Mouse (Mus musculus) midbrain, embryonic 14.5 days (tissue): ENCODE measurements around the gene Cox16. TPM values are rescaled to one million over a fixed set of nuclear protein-coding genes. Genes with fewer than 3 reads are reported as not detected.
"Not testable (repeated sequence)": the region's sequence is repeated elsewhere in the genome, so short reads cannot be mapped to it uniquely, and the experiment has no call there.

Experiments
- ATAC-seq: fragments of 200-750 bp; cut with Nextera tagmentation; 2 replicates; pipeline ENCODE4 v1.8.0; 2017; ENCODE audit warnings: moderate number of reproducible peaks, moderate library complexity; ENCODE audit not compliant: low FRiP score, low TSS enrichment
- DNase-seq: peaks from one replicate; pipeline ENCODE4 v3.0.0-alpha.2; 2015
- H3K27ac ChIP-seq: fragments of 300-500 bp; sonication (generic); replicated peaks from 2 replicates; pipeline ENCODE4 v1.5.1; 2014; ENCODE audit warnings: mild to moderate bottlenecking, low read depth, low read length, moderate library complexity
- H3K27me3 ChIP-seq: fragments of 300-500 bp; sonication (generic); 2 replicates; pipeline ENCODE4 v1.6.1; 2014; ENCODE audit warnings: low read length, control low read depth, mixed read lengths; ENCODE audit not compliant: control insufficient read depth, insufficient read depth
- H3K36me3 ChIP-seq: fragments of 300-500 bp; sonication (generic); 2 replicates; pipeline ENCODE4 v1.6.1; 2014; ENCODE audit warnings: low read length, control low read depth; ENCODE audit not compliant: control insufficient read depth, insufficient read depth
- H3K4me1 ChIP-seq: fragments of 300-500 bp; sonication (generic); 2 replicates; pipeline ENCODE4 v1.6.1; 2014; ENCODE audit warnings: mild to moderate bottlenecking, antibody characterized with exemption, low read length, control low read depth; ENCODE audit not compliant: control insufficient read depth, insufficient read depth
- H3K4me2 ChIP-seq: fragments of 300-500 bp; sonication (generic); 2 replicates; pipeline ENCODE4 v1.6.1; 2014; ENCODE audit warnings: mild to moderate bottlenecking, low read length, moderate library complexity
- H3K4me3 ChIP-seq: fragments of 300-500 bp; sonication (generic); replicated peaks from 2 replicates; pipeline ENCODE4 v1.5.1; 2014; ENCODE audit warnings: low read depth, low read length
- H3K9ac ChIP-seq: fragments of 300-500 bp; sonication (generic); replicated peaks from 2 replicates; pipeline ENCODE4 v1.6.1; 2014; ENCODE audit warnings: mild to moderate bottlenecking, low read length, moderate library complexity
- H3K9me3 ChIP-seq: fragments of 300-500 bp; sonication (generic); 2 replicates; pipeline ENCODE4 v1.6.1; 2016; ENCODE audit warnings: low read length, control low read depth, mixed read lengths; ENCODE audit not compliant: control insufficient read depth
- WGBS: fragments of 180-500 bp; shearing (Covaris S2); extraction: QIAGEN DNeasy Blood & Tissue Kit; methylation state at CpG from one replicate; pipeline ENCODE4 v1.1.7; 2014; 5-methylcytosine and 5-hydroxymethylcytosine counted together
- polyA plus RNA-seq: library from polyadenylated mRNA; unstranded; fragments of >200 nt; fragmentation: Nextera tagmentation; extraction: Ambion mirVana; gene quantifications from 2 replicates; pipeline ENCODE4 v1.2.1, GENCODE M21; 2014

The Cox16 gene
- polyA plus RNA-seq, 1 experiment from 2014 or later: 133 TPM

DNA sequence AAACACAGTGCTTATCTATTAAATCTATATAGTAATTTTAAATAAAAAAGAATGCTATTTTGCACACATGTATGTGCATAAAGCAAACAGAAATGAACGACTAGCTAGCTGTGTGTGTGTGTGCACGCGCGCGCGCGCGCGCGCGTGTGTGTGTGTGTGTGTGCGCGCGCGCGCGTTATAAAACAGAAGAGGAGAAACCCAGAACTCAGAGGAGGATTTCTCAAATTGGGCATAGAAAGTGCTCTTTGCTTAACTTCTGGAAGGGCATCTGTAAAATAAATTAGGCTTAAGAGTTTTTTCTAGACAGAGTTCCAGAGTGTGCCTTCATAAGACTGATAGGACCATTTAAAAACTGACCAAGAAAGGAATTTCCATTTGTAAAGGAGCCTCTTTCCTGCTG, 1.3 kb downstream of the Cox16 start:
- 44% methylated on average over 17 of the region's 17 CpGs for WGBS
- H3K4me1 ChIP-seq: 0 out of 2 replicates have a peak, but pooled peaks cover 3% of the 10 kb centered on the region
- DNase-seq: peak; percentile 85
- H3K27ac ChIP-seq: no peak overlapping the region
- peak overlapping the region; percentile 57; the same call in 1 of the 2 replicates for H3K9ac ChIP-seq
- H3K4me2 ChIP-seq: peak overlapping the region; percentile 72
- peaks cover 6% of the 10 kb centered on the region; the same call in 1 of the 2 replicates for H3K36me3 ChIP-seq
- no peaks in the 10 kb centered on the region for H3K27me3 ChIP-seq
- no peak for ATAC-seq
- no peaks in the 10 kb centered on the region for H3K9me3 ChIP-seq
- H3K4me3 ChIP-seq: peak overlapping the region; percentile 66

GRCm38 (mm10) chr12:81459051-81459450, 25.9 kb downstream of the Cox16 start:
- WGBS: 97% methylated on average over 7 of the region's 7 CpGs
- not testable (repeated sequence) for DNase-seq

GRCm38 (mm10) chr12:81438985-81439384, 45.9 kb downstream of the Cox16 start:
- not testable (repeated sequence) for H3K36me3 ChIP-seq, H3K4me1 ChIP-seq, H3K4me2 ChIP-seq, H3K4me3 ChIP-seq, DNase-seq, H3K9me3 ChIP-seq, H3K27me3 ChIP-seq, ATAC-seq, H3K27ac ChIP-seq, H3K9ac ChIP-seq
- WGBS: 98% methylated on average over 9 of the region's 9 CpGs

More at GRCm38 (mm10) chr12:81459051-81459450, 25.9 kb downstream of the Cox16 start:
- not testable (repeated sequence) for H3K9ac ChIP-seq, H3K4me2 ChIP-seq, H3K4me3 ChIP-seq, H3K27ac ChIP-seq, H3K27me3 ChIP-seq, H3K36me3 ChIP-seq, H3K9me3 ChIP-seq, ATAC-seq, H3K4me1 ChIP-seq

GRCm38 (mm10) chr12:81434778-81435177, 50.1 kb downstream of the Cox16 start:
- WGBS: 96% methylated on average over 2 of the region's 2 CpGs
- H3K27ac ChIP-seq, H3K4me2 ChIP-seq, H3K9me3 ChIP-seq, DNase-seq, H3K36me3 ChIP-seq, ATAC-seq, H3K4me3 ChIP-seq, H3K4me1 ChIP-seq, H3K9ac ChIP-seq, H3K27me3 ChIP-seq: not testable (repeated sequence)

DNA sequence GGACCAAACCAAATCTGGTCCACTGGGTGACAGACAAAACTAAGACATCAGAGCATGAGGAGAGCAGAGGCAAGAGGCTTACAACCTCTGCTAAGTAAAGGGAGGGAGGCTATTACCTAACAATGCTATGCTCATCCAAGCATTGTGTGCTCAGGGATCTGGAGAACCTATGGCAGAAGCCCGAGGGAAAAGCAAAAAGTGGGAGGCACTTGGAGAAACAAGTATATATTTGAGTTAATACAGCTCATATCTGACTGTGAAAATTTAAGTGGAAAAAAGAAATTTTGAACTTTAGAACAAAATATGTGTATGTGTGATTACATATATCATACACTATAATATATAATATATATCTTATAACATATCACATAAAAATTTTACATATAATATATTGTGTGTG, 63.1 kb downstream of the Cox16 start, which contains the start of gene Adam4:
TSS of gene Adam4 (minus strand) at position 101 of the 400 bp plus-strand sequence.
- Histone ChIP-seq H3K9ac (no peak within 1 kb of the TSS), H3K4me1 (no peaks in the 10 kb centered on the region), H3K27me3 (no peaks in the 10 kb centered on the region), H3K4me3 (no peak within 1 kb of the TSS), H3K4me2 (no peak within 1 kb of the TSS), H3K27ac (no peak within 1 kb of the TSS), H3K9me3 (peaks cover 4% of the 10 kb centered on the region; the same call in 1 of the 2 replicates), H3K36me3 (no peaks in the 10 kb centered on the region)
- WGBS: 91% methylated on average over 1 of the region's 1 CpGs
- DNase-seq: no peak
- ATAC-seq: no peak

GRCm38 (mm10) chr12:81413211-81413610, 71.7 kb downstream of the Cox16 start:
- H3K27ac ChIP-seq: no peak overlapping the region
- H3K9ac ChIP-seq: no peak overlapping the region
- H3K4me1 ChIP-seq: no peaks in the 10 kb centered on the region
- DNase-seq: no peak
- no peaks in the 10 kb centered on the region for H3K9me3 ChIP-seq
- 83% methylated on average over 3 of the region's 3 CpGs for WGBS
- H3K36me3 ChIP-seq: no peaks in the 10 kb centered on the region
- H3K4me3 ChIP-seq: no peak overlapping the region
- no peak overlapping the region for H3K4me2 ChIP-seq
- H3K27me3 ChIP-seq: no peaks in the 10 kb centered on the region
- no peak for ATAC-seq

DNA sequence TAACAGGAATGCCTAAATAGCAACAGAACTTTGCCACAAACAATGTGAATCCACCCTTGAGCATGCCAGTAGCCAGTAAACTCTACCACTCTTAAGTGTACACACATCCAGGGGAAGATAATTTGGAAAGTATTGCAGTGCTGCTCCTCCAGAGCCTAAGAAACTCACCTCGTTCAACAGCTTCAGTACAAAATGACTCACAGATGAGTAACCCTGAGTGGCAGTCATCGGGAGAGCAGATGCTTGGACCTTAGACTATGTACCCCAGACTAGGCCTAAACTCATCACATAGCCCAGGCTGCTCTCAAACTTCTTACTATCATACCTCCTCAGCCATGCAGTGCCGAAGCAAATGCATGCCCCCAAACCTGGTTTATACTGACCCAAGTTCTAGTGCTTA, 76.0 kb downstream of the Cox16 start:
- DNase-seq (no peak), ATAC-seq (no peak)
- no peak overlapping the region for H3K4me3 ChIP-seq
- no peaks in the 10 kb centered on the region for H3K9me3 ChIP-seq
- H3K27me3 ChIP-seq: no peaks in the 10 kb centered on the region
- H3K4me2 ChIP-seq: no peak overlapping the region
- no peaks in the 10 kb centered on the region for H3K36me3 ChIP-seq
- H3K27ac ChIP-seq: no peak overlapping the region
- H3K9ac ChIP-seq: no peak overlapping the region
- no peaks in the 10 kb centered on the region for H3K4me1 ChIP-seq
- WGBS: 82% methylated on average over 3 of the region's 3 CpGs

GRCm38 (mm10) chr12:81402187-81402586, 82.7 kb downstream of the Cox16 start:
- ATAC-seq (no peak), DNase-seq (peak; percentile 87)
- WGBS: 7% methylated on average over 1 of the region's 1 CpGs
- H3K9me3 ChIP-seq: no peaks in the 10 kb centered on the region
- no peaks in the 10 kb centered on the region for H3K36me3 ChIP-seq
- no peak overlapping the region for H3K9ac ChIP-seq
- H3K4me3 ChIP-seq: no peak overlapping the region
- no peak overlapping the region for H3K27ac ChIP-seq
- no peaks in the 10 kb centered on the region for H3K4me1 ChIP-seq
- H3K27me3 ChIP-seq: no peaks in the 10 kb centered on the region
- no peak overlapping the region for H3K4me2 ChIP-seq

DNA sequence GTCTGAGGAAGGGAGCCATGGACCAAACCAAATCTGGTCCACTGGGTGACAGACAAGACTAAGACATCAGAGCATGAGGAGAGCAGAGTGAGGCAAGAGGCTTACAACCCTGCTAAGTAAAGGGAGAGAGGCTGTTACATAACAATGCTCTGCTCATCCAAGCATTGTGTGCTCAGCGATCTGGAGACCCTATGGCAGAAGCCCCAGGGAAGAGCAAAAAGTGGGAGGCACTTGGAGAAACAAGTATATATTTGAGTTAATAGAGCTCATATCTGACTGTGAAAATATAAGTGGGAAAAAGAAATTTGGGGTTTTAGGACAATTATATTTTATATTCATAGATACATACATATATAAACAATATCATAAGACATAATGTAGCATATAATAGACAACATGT, 105.6 kb downstream of the Cox16 start, which contains the start of gene Gm4787:
TSS of gene Gm4787 (minus strand) at position 101 of the 400 bp plus-strand sequence.
- not testable (repeated sequence) for H3K4me3 ChIP-seq, H3K27ac ChIP-seq, H3K9ac ChIP-seq, ATAC-seq, H3K9me3 ChIP-seq, H3K27me3 ChIP-seq, DNase-seq, H3K4me1 ChIP-seq, H3K4me2 ChIP-seq, H3K36me3 ChIP-seq
- 39% methylated on average over 1 of the region's 1 CpGs for WGBS
